Mouse (Mus musculus): ENCODE measurements at regions not wholly inside any gene's neighbourhood (a gene's known extent, or its start where the extent isn't known, plus 50 kb on each side); places are given as distances from the start of the nearest gene placed in this dataset.

- DNase-seq (ENCODE audit: extremely low read depth): no peak
- Histone ChIP-seq H3K9ac (ENCODE audit: insufficient read depth, low read depth) (no peak overlapping the region), H3K9me3 (replicated peaks; ENCODE audit: low read length) (no peaks in the 10 kb centered on the region), H3K36me3 (replicated peaks in 1 of 2; ENCODE audit: control insufficient read depth in 1 of 2, insufficient read depth in 1 of 2, low read length in 1 of 2) (no peaks in the 10 kb centered on the region), H3K79me2 (replicated peaks; ENCODE audit: control insufficient read depth, extremely low read depth, insufficient read depth, poor library complexity, severe bottlenecking) (no peaks in the 10 kb centered on the region), H3K27ac (ENCODE audit: insufficient read depth, low read depth) (no peak overlapping the region), H3K4me1 (ENCODE audit: control insufficient read depth in 1 of 2, insufficient read depth in 2 of 2) (peaks cover 0 to 4% of the 10 kb centered on the region in 2 experiments; a peak in 2 of 4 replicates), H3K27me3 (replicated peaks) (no peaks in the 10 kb centered on the region), H3K4me3 (replicated peaks in 1 of 3; ENCODE audit: low read depth in 2 of 3, low read length in 2 of 3, poor library complexity in 1 of 3) (no peak overlapping the region), H3K4me2 (ENCODE audit: insufficient read depth, low read depth, poor library complexity, severe bottlenecking) (no peak overlapping the region)
- in situ Hi-C loops (cut with MboI; ENCODE audit: low pct_ligation_motif_present, low pct_unique_long_range_greater_than_20kb, low sequenced_read_pairs) (no loop called here), dilution Hi-C loops (cut with MboI; ENCODE audit: extremely low pct_ligation_motif_present, extremely low pct_unique_long_range_greater_than_20kb, low sequenced_read_pairs) (no loop called here)
- no peak for TF ChIP-seq JUND (conservative IDR thresholded peaks at IDR 0.05; ENCODE audit: low read depth, low read length)
- TF ChIP-seq USF2 (conservative IDR thresholded peaks at IDR 0.05; ENCODE audit: low read depth, low read length): no peak
- no peak for TF ChIP-seq ELF1 (IDR thresholded peaks at IDR 0.05; ENCODE audit: low read depth, low read length)
- no peak for TF ChIP-seq SIN3A (IDR thresholded peaks at IDR 0.05; ENCODE audit: low read length)
- TF ChIP-seq MEF2A (IDR thresholded peaks at IDR 0.05; ENCODE audit: borderline replicate concordance, low read depth, low read length): no peak
- no peak for TF ChIP-seq USF1 (IDR thresholded peaks at IDR 0.05; ENCODE audit: low read depth, low read length)
- no peak for TF ChIP-seq NELFE (IDR thresholded peaks at IDR 0.05; ENCODE audit: low read depth, low read length)
- no peak for TF ChIP-seq EP300 (IDR thresholded peaks at IDR 0.05; ENCODE audit: low read length)
- no peak for TF ChIP-seq IRF4 (IDR thresholded peaks at IDR 0.05; ENCODE audit: low read depth, low read length)
- TF ChIP-seq SMC3 (IDR thresholded peaks at IDR 0.05; ENCODE audit: low read depth, low read length): no peak
Observed at GRCm38 (mm10) chr4:55475409-55475808, 56.9 kb downstream of the Klf4 start.

- H3K4me2 ChIP-seq (ENCODE audit: insufficient read depth, low read depth, poor library complexity, severe bottlenecking): no peak overlapping the region; the same call in 1 of the 2 replicates
- in situ Hi-C loops (cut with MboI; ENCODE audit: low pct_ligation_motif_present, low pct_unique_long_range_greater_than_20kb, low sequenced_read_pairs) (no loop called here), dilution Hi-C loops (cut with MboI; ENCODE audit: extremely low pct_ligation_motif_present, extremely low pct_unique_long_range_greater_than_20kb, low sequenced_read_pairs) (no loop called here)
- TF ChIP-seq GABPA (IDR thresholded peaks at IDR 0.05; ENCODE audit: insufficient replicate concordance, low read depth, low read length) (no peak), MAFK (IDR thresholded peaks at IDR 0.05; ENCODE audit: insufficient replicate concordance, low read length) (no peak), ZC3H11A (IDR thresholded peaks at IDR 0.05; ENCODE audit: low read depth, low read length) (no peak), POLR2A (IDR thresholded peaks at IDR 0.05; ENCODE audit: low read depth, low read length) (no peak), NRF1 (IDR thresholded peaks at IDR 0.05; ENCODE audit: low read depth, low read length) (no peak), ELF1 (IDR thresholded peaks at IDR 0.05; ENCODE audit: low read depth, low read length) (no peak), JUND (conservative IDR thresholded peaks at IDR 0.05; ENCODE audit: low read depth, low read length) (no peak), SMC3 (IDR thresholded peaks at IDR 0.05; ENCODE audit: low read depth, low read length) (no peak)
- H3K9me3 ChIP-seq (replicated peaks; ENCODE audit: low read length): no peaks in the 10 kb centered on the region
- no peak overlapping the region for H3K9ac ChIP-seq (ENCODE audit: insufficient read depth, low read depth)
- no peaks in the 10 kb centered on the region for H3K36me3 ChIP-seq (replicated peaks in 1 of 2; ENCODE audit: control insufficient read depth in 1 of 2, insufficient read depth in 1 of 2, low read length in 1 of 2)
- no peak overlapping the region for H3K4me3 ChIP-seq (replicated peaks in 1 of 3; ENCODE audit: low read depth in 2 of 3, low read length in 2 of 3, poor library complexity in 1 of 3)
- peaks cover 0 to 12% of the 10 kb centered on the region in 2 experiments; a peak in 2 of 4 replicates for H3K4me1 ChIP-seq (ENCODE audit: control insufficient read depth in 1 of 2, insufficient read depth in 2 of 2)
- no peaks in the 10 kb centered on the region for H3K79me2 ChIP-seq (replicated peaks; ENCODE audit: control insufficient read depth, extremely low read depth, insufficient read depth, poor library complexity, severe bottlenecking)
- H3K27me3 ChIP-seq (replicated peaks): no peaks in the 10 kb centered on the region
- no peak overlapping the region for H3K27ac ChIP-seq (ENCODE audit: insufficient read depth, low read depth)
- DNase-seq (ENCODE audit: extremely low read depth): no peak
Observed at GRCm38 (mm10) chr4:55474044-55474788, 58.0 kb downstream of the Klf4 start.

Data from CH12.LX (cell line).